Mouse (Mus musculus) right cerebral cortex, adult 2 months (tissue): Measurements from ENCODE around the gene 4930550C14Rik.
A peak's percentile ranks its signal among the peaks of the same experiment; 100 is the strongest.

ENCODE experiments used
- DNase-seq, 2 experiments: peaks; one replicate each; pipeline ENCODE4 v3.0.0; 2021 to 2022; ENCODE audit warnings: low spot score in 2 of 2

4930550C14Rik gene

DNA sequence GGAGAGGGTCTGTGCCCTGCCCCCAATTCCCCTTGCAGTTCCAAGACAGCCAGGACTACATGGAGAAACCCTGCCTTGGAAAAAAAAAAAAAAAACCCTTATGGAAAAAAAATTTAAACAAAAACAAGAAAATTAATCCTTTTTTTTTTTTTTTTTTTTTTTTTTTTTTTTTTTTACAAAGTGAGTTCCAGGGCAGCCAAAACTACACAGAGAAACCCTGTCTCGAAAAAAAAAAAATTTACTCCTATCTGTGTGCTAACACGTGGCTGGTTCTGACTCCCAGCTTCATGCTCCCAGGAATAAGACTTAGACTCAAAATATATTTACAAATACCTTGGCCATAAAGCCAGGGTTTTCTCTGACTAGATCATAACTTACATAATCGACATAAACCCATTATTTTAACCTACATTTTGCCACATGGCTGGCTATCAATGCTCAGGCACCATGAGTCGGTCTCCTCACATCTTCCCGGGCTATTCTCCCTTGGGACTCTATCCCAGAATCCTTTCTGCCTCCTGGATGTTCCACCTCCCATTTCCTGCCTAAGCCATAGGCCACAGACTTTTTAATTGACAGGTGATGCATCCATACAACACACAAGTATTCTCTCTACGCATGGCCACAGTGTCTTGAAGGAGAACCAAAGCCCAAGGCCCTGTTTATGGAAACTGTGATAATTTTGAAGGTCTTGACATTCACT lies 2.1 kb downstream of the 4930550C14Rik start:
- no peak for DNase-seq

DNA sequence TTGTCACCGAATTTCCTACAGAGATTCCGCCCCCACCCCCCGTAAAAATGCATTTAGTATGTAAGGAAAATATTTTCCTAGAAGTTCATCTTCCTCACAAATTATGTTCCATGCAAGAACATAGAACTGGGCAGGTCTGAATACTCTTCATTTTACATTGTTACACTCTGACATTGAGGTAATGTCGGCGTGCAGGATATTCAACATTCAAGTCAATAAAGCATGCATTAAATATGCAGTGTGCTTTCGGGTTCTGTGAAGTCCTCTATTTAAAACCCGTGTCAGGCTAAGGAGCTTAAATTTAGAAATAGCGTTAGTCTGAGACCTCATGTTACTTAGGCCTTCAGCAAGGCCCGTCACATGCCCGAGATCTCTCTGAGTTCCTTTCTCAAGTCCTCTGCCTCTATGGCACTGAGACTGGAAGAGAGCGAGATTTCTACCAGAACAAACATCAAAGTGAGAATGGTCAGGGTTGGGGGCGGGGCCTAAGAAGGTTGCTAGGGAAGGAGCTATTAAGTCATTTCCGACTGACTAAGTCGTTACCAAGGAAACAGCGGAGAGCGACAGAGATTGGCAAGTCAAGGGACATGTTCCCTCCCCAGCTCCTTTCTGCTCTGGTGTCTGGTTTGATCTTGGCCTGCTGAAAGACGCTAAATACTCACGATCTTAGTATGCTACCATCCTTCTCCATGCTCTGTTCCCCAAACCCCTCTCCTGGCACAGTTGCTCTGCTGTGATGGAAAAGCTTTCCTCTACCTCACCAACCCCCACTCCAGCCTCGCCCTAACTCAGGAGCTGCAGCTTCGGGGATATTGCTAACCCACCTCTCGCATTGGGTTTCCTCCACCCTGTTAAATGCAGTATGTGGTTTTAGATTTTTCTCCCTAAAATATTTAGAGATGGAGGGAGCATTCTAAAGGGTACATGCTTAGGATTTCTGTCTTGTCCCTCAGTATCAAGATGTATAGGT lies 2.9 kb downstream of the 4930550C14Rik start:
- peak; percentile 58 to 68 for DNase-seq

DNA sequence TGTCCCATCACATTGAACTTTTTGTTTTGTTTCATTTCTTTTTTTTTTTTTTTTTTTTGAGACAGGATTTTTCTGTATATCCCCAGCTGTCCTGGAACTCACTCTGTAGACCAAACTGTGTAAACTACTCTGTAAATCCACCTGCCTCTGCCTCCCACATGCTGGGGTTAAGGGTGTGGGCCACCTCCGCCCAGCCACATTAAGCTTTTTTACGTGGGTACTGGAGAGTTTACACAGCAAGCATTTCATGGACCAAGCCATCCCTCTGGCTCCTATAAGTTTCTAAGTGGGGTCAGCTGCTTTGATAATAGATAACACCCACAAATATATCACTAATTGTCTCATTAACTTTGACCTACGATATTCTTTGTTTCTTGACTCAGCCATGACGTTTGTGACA lies 6.4 kb downstream of the 4930550C14Rik start:
- no peak for DNase-seq

DNA sequence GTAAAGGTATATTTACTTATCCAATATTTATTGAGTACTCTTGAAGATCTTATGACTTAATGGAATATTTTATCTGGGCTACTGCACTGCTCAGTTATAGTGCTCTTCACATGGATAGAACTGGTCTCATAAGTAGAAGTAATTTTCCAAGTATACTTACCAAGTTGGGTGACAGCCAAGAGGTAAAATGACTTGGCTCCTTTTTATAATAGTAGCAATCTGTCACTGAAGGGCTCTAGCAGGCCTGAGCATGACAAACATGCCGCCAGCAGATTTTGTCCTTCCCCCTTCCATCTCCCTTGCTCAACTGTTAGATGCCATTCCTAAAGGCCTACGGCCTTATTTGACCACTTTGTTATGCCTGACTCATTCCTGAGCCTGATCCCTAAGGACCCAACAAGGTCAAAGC lies 6.8 kb downstream of the 4930550C14Rik start:
- no peak for DNase-seq

DNA sequence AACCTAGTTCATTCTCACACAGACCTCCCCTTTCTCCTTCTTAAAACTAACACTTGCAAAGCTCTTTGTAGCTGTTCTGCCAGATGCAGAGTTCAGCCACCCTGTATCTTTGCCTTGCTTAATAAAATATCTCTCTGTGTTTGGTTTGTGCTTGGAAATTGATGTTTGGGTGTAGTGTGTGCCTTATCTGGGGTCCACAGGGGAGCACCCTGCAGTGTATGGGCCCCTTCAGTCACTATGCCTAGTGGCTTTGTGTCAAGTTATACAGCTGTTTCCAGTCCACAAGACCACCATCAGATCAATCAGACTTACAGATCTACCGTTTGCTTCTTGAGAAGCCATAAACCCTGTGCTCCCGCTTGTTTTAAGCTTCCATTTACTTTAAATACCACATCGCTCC lies 7.3 kb downstream of the 4930550C14Rik start:
- no peak for DNase-seq

DNA sequence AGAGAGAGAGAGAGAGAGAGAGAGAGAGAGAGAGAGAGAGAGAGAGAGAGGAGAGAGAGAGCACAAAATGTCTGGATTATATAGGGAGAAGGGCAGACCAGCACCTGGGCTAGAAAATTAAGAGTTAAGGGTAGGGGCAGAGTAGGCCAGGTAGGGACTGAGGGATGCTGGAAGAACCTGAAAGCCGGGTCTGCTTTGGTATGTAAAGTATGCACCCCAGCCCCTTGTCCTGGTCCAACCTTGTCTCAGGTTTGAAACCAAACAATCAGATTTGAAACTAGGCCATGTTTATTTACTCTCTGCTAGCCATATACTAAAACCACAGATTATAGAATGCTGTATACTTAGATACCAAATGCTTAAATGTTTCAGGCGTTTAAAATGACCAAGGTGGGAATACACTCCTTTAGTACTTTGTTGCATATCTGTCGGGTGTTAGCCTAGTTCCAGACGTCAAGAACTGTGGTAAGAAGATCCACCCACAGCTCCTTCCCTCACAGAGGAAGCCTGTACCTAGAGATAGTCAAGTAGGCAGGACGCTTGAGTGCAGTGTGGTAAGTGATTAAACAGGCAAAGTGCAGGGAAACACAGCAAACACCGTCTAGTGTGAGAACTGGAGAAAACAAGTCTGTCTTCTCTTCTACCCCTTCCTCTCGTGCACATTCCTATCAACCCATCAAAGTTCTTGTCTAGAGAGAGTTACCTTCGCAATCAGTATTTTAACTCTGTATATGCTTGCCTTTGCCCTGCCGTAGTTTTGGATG lies 20.2 kb downstream of the 4930550C14Rik start:
- DNase-seq, result no peak

DNA sequence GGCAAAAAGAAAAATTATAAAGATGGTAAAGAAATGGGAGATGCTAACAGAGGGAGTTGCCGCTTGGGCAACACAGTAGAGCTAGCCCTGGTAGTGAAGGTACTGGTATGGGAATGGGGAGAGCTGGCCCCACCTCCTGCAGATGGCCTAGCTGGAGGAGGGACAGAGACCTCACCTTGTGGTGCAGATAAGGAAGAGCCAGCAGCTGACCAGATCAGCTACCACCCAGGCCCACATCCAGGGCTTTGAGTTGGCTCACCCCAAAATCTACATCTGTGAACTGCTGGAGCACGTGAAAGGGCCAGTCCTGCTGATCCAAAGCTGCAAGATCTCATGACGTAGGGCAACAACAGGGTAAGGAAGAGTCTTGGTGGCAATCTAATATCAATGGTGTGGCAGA lies 24.6 kb downstream of the 4930550C14Rik start:
- DNase-seq, result no peak

DNA sequence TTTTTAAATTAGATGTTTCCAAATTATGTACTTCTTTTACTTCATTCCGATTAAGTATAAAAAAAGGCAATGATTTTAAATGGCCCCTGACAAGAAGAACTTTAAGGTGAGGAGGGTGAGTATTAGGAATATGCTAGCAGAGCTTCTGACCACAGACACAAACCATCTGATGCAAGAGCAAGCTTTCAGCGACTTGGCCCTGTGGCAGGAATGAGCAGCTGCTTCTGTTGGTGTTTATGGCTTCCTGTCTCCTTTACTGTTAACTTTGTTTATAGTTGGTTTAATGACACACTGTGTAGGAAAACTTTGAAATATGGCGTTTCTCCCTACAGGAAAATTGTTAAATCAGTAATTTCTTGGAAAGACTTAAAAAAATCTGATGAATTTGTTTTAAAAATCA lies 25.5 kb downstream of the 4930550C14Rik start:
- DNase-seq, result no peak

DNA sequence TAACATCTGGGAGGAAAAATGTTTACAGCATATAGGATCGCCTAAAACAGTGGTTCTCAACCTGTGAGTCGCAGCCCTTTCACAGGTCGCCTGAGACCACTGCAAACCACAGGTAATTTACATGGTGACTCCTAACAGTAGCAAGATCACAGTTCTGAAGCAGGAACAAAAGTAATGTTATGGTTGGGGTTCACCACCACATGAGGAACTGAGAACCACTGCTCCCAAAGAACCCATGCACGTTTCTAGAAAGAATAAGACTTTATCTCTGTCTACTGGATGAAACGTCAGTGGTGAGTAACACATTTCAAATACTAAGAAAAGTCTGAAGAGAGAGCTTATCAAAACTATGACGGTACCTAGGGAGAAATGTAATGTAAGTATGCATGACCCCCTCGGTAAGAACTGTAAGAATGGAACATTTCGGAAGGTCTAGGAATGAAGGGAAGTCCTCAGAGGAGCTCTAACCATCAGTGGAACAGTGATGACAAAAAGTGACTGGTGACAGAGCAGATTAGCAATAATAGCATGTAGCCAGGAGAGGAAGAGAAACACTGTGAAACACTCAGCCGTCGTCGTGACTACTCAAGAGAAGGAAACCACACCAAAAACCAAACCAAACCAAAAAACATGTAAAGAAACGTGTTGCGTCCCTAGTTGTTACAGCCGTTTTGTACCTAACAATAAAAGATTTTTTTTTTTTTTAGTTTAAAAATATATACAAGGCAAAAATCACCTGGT lies 33.9 kb downstream of the 4930550C14Rik start:
- DNase-seq, result no peak

DNA sequence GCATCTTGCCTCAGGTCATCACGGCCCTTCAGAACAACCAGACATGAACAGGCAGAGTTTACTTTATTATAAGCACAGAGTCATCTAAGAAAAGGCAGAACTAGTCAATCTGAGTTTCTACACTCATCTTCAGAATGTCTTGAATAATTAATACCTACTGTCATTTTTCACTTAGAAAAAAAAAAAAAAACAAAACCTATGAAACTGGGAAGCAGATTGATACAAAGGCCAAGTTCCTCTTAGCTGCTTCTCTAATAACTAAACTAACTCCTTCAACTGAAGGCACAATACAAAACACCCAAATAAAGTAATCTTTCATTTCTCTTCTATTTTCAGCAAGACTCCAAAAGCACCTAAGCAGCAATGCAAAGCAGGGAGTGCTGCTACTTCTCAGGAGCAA lies 48.5 kb downstream of the 4930550C14Rik start:
- no peak for DNase-seq

DNA sequence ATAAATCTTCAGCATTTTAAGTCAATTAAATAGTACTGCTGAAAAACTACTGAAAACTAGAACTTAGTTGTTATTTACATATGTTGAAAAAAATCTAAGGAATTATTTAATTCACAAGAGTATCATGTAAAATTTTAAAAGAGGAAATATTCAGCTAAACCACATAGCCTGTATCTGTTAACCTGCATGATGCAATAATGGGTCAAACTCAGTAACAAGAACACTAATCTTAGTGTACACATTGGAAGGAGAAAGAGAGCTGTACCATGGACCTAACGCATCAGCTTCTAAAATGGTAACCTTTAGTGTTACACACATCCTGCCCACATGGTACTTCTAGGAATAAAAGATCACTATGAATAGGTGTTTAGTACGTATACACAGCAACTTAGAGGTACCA lies 49.9 kb downstream of the 4930550C14Rik start:
- DNase-seq, result no peak

DNA sequence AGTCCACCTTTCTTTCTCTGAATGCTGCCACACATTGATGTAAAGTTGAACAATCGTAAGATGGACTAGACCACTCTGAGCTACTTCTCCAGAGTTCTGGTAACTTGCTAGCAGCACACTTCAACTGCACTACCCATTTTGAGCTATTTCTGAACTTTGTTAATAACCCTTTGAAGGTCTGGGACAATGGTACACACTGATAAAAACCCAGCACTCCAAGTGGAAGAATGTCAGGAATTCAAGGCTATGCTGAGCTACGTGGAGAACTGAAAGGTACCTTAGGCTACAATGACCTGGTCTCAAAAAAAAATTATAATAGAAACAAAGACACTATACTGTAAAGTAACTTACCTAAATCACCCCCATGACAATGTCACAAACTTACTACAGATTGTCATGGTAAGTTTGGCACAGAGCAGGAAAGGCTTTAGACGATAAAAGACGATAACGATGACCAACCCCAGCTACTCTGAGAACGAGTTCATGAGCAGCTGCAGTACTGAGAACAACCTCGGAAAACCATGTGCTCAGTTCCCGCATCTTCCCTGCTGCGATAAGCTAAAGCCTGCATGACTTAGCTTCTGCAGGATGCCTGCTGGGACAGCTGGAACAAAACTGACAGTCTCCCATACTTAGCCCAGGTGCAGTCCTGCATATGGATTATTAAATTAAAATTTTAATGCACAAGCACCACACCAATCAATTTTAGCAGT lies 70.8 kb downstream of the 4930550C14Rik start:
- no peak for DNase-seq
